Mouse (Mus musculus) embryonic facial prominence, embryonic 10.5 days (tissue): ENCODE data around the gene Dennd2c. TPM values are rescaled to one million over a fixed set of nuclear protein-coding genes. Genes with fewer than 3 reads are reported as not detected.
A peak's percentile ranks its signal among the peaks of the same experiment; 100 is the strongest.
"Not testable (repeated sequence)": the region's sequence is repeated elsewhere in the genome, so short reads cannot be mapped to it uniquely, and the experiment has no call there.

Experiments used
- DNase-seq: peaks from one replicate; pipeline ENCODE4 v3.0.0-alpha.2; 2017; ENCODE audit warnings: low spot score
- H3K27ac ChIP-seq: fragments of 300-500 bp; sonication (generic); replicated peaks from 2 replicates; pipeline ENCODE4 v1.5.1; 2016; ENCODE audit warnings: mild to moderate bottlenecking
- H3K27me3 ChIP-seq: fragments of 300-500 bp; sonication (generic); replicated peaks from 2 replicates; pipeline ENCODE4 v1.6.1; 2016; ENCODE audit warnings: low read depth, mild to moderate bottlenecking; ENCODE audit not compliant: poor library complexity, severe bottlenecking
- H3K36me3 ChIP-seq: fragments of 300-500 bp; sonication (generic); replicated peaks from 2 replicates; pipeline ENCODE4 v1.6.1; 2016; ENCODE audit warnings: mild to moderate bottlenecking, moderate library complexity
- H3K4me1 ChIP-seq: fragments of 300-500 bp; sonication (generic); 2 replicates; pipeline ENCODE4 v1.6.1; 2016
- H3K4me3 ChIP-seq: fragments of 300-500 bp; sonication (generic); 2 replicates; pipeline ENCODE4 v1.5.1; 2016; ENCODE audit warnings: mild to moderate bottlenecking, moderate library complexity
- H3K9me3 ChIP-seq: fragments of 300-500 bp; sonication (generic); 2 replicates; pipeline ENCODE4 v1.6.1; 2016; ENCODE audit warnings: mild to moderate bottlenecking
- WGBS: fragments of 180-500 bp; shearing (Covaris S2); methylation state at CpG from one replicate; pipeline ENCODE4 v1.1.7; 2016; 5-methylcytosine and 5-hydroxymethylcytosine counted together
- polyA plus RNA-seq: library from polyadenylated mRNA; unstranded; fragments of >200 nt; fragmentation: Nextera tagmentation; extraction: Ambion mirVana; gene quantifications from 2 replicates; pipeline ENCODE4 v1.2.1, GENCODE M21; 2016

Dennd2c gene
- polyA plus RNA-seq, 1 experiment from 2014 or later = 3.4 TPM

- Histone ChIP-seq H3K4me1 (no peaks in the 10 kb centered on the region), H3K36me3 (peaks cover 24% of the 10 kb centered on the region), H3K27me3 (no peaks in the 10 kb centered on the region), H3K4me3 (no peak overlapping the region), H3K9me3 (no peaks in the 10 kb centered on the region), H3K27ac (no peak overlapping the region)
- 79% methylated on average over 14 of the region's 14 CpGs for WGBS
- DNase-seq = no peak
These were observed 80.4 kb downstream of the Dennd2c start for GRCm38 (mm10) chr3:103182821-103183220.

- H3K9me3 ChIP-seq, H3K4me3 ChIP-seq, H3K36me3 ChIP-seq, DNase-seq, H3K27me3 ChIP-seq, H3K27ac ChIP-seq, H3K4me1 ChIP-seq: not testable (repeated sequence)
These were observed 82.1 kb downstream of the Dennd2c start for GRCm38 (mm10) chr3:103184467-103184866.

- no peaks in the 10 kb centered on the region for H3K4me1 ChIP-seq
- WGBS = 59% methylated on average over 5 of the region's 5 CpGs
These were observed 86.0 kb downstream of the Dennd2c start for GRCm38 (mm10) chr3:103188451-103188850.

GRCm38 (mm10) chr3:103188856-103189255 lies 86.5 kb downstream of the Dennd2c start:
- H3K4me3 ChIP-seq = no peak overlapping the region
- 96% methylated on average over 2 of the region's 2 CpGs for WGBS

More at GRCm38 (mm10) chr3:103188451-103188850, 86.0 kb downstream of the Dennd2c start:
- no peaks in the 10 kb centered on the region for H3K27me3 ChIP-seq
- no peak overlapping the region for H3K27ac ChIP-seq
- H3K4me3 ChIP-seq = no peak overlapping the region
- 0 out of 2 replicates have a peak, but pooled peaks cover 6% of the 10 kb centered on the region for H3K9me3 ChIP-seq
- H3K36me3 ChIP-seq = no peaks in the 10 kb centered on the region
- DNase-seq = no peak

GRCm38 (mm10) chr3:103192161-103192560 lies 89.8 kb downstream of the Dennd2c start:
- Histone ChIP-seq H3K27me3 (no peaks in the 10 kb centered on the region), H3K4me3 (no peak overlapping the region), H3K36me3 (no peaks in the 10 kb centered on the region), H3K4me1 (no peaks in the 10 kb centered on the region), H3K9me3 (0 out of 2 replicates have a peak, but pooled peaks cover 6% of the 10 kb centered on the region), H3K27ac (no peak overlapping the region)
- WGBS = 93% methylated on average over 4 of the region's 4 CpGs
- DNase-seq = no peak

More at GRCm38 (mm10) chr3:103188856-103189255, 86.5 kb downstream of the Dennd2c start:
- no peaks in the 10 kb centered on the region for H3K27me3 ChIP-seq
- 0 out of 2 replicates have a peak, but pooled peaks cover 6% of the 10 kb centered on the region for H3K9me3 ChIP-seq
- no peak overlapping the region for H3K27ac ChIP-seq
- H3K4me1 ChIP-seq = no peaks in the 10 kb centered on the region
- DNase-seq = no peak
- H3K36me3 ChIP-seq = no peaks in the 10 kb centered on the region

GRCm38 (mm10) chr3:103193186-103193585 lies 90.8 kb downstream of the Dennd2c start:
- no peak overlapping the region for H3K27ac ChIP-seq
- H3K36me3 ChIP-seq = no peaks in the 10 kb centered on the region
- no peak overlapping the region for H3K4me3 ChIP-seq
- 85% methylated on average over 1 of the region's 1 CpGs for WGBS
- H3K4me1 ChIP-seq = no peaks in the 10 kb centered on the region
- no peaks in the 10 kb centered on the region for H3K27me3 ChIP-seq
- DNase-seq = no peak
- H3K9me3 ChIP-seq = 0 out of 2 replicates have a peak, but pooled peaks cover 6% of the 10 kb centered on the region

GRCm38 (mm10) chr3:103196320-103196823 lies 94.0 kb downstream of the Dennd2c start:
- no peak overlapping the region for H3K4me3 ChIP-seq
- no peak overlapping the region for H3K27ac ChIP-seq
- H3K27me3 ChIP-seq = no peaks in the 10 kb centered on the region
- H3K36me3 ChIP-seq = no peaks in the 10 kb centered on the region
- no peak for DNase-seq
- H3K4me1 ChIP-seq = peaks cover 12% of the 10 kb centered on the region
- 87% methylated on average over 7 of the region's 7 CpGs for WGBS
- H3K9me3 ChIP-seq = peaks cover 14% of the 10 kb centered on the region; the same call in 1 of the 2 replicates

- H3K4me1 ChIP-seq = peaks cover 12% of the 10 kb centered on the region
- WGBS = 90% methylated on average over 5 of the region's 5 CpGs
- no peak for DNase-seq
- H3K9me3 ChIP-seq = peaks cover 12% of the 10 kb centered on the region
- no peaks in the 10 kb centered on the region for H3K27me3 ChIP-seq
- no peak overlapping the region for H3K4me3 ChIP-seq
- H3K36me3 ChIP-seq = no peaks in the 10 kb centered on the region
- peak overlapping the region; percentile 54 for H3K27ac ChIP-seq
These were observed 97.0 kb downstream of the Dennd2c start for GRCm38 (mm10) chr3:103199386-103199785.

GRCm38 (mm10) chr3:103201105-103201504 lies 98.7 kb downstream of the Dennd2c start:
- not testable (repeated sequence) for H3K4me3 ChIP-seq, DNase-seq, H3K27ac ChIP-seq, H3K27me3 ChIP-seq, H3K36me3 ChIP-seq
- Histone ChIP-seq H3K9me3 (peaks cover 12% of the 10 kb centered on the region), H3K4me1 (peaks cover 12% of the 10 kb centered on the region)
- WGBS = 94% methylated on average over 7 of the region's 7 CpGs

- no peak for DNase-seq
- H3K27ac ChIP-seq = no peak overlapping the region
- H3K4me1 ChIP-seq = peaks cover 10% of the 10 kb centered on the region
- H3K9me3 ChIP-seq = peaks cover 12% of the 10 kb centered on the region
- H3K36me3 ChIP-seq = no peaks in the 10 kb centered on the region
- 97% methylated on average over 1 of the region's 1 CpGs for WGBS
- no peaks in the 10 kb centered on the region for H3K27me3 ChIP-seq
- H3K4me3 ChIP-seq = no peak overlapping the region
These were observed 101.2 kb downstream of the Dennd2c start for GRCm38 (mm10) chr3:103203554-103203953.

GRCm38 (mm10) chr3:103204445-103204844 lies 102.0 kb downstream of the Dennd2c start:
- Histone ChIP-seq H3K9me3 (peaks cover 12% of the 10 kb centered on the region), H3K4me1 (peaks cover 1% of the 10 kb centered on the region), H3K27ac (no peak overlapping the region), H3K36me3 (no peaks in the 10 kb centered on the region), H3K4me3 (no peak overlapping the region), H3K27me3 (no peaks in the 10 kb centered on the region)
- 89% methylated on average over 3 of the region's 3 CpGs for WGBS
- no peak for DNase-seq

GRCm38 (mm10) chr3:103206393-103206792 lies 104.0 kb downstream of the Dennd2c start:
- H3K4me3 ChIP-seq = no peak overlapping the region
- H3K9me3 ChIP-seq = peaks cover 4% of the 10 kb centered on the region; the same call in 1 of the 2 replicates
- H3K36me3 ChIP-seq = no peaks in the 10 kb centered on the region
- no peak for DNase-seq
- no peak overlapping the region for H3K27ac ChIP-seq
- 90% methylated on average over 6 of the region's 6 CpGs for whole genome bisulfite sequencing
- no peaks in the 10 kb centered on the region for H3K4me1 ChIP-seq
- H3K27me3 ChIP-seq = no peaks in the 10 kb centered on the region

GRCm38 (mm10) chr3:103207749-103208148 lies 105.3 kb downstream of the Dennd2c start:
- WGBS = 19% methylated on average over 5 of the region's 5 CpGs
- DNase-seq = no peak
- H3K4me1 ChIP-seq = no peaks in the 10 kb centered on the region

More at GRCm38 (mm10) chr3:103207749-103208148, 105.3 kb downstream of the Dennd2c start:
- no peaks in the 10 kb centered on the region for H3K27me3 ChIP-seq
- peaks cover 4% of the 10 kb centered on the region; the same call in 1 of the 2 replicates for H3K9me3 ChIP-seq
- H3K4me3 ChIP-seq = no peak overlapping the region
- no peak overlapping the region for H3K27ac ChIP-seq
- no peaks in the 10 kb centered on the region for H3K36me3 ChIP-seq
